Mouse (Mus musculus) forebrain, postnatal 0 days (tissue): Measurements from ENCODE around the gene Cadps. TPM values are rescaled to one million over a fixed set of nuclear protein-coding genes. Genes with fewer than 3 reads are reported as not detected.

ENCODE experiments used
- ATAC-seq: fragments of 200-750 bp; cut with Nextera tagmentation; 2 replicates; pipeline ENCODE4 v1.8.0; 2017; ENCODE audit warnings: mild to moderate bottlenecking, moderate library complexity
- DNase-seq: peaks from one replicate; pipeline ENCODE4 v3.0.0-alpha.2; 2015
- H3K27ac ChIP-seq: fragments of 300-500 bp; sonication (generic); 2 replicates; pipeline ENCODE4 v1.5.1; 2014; ENCODE audit warnings: low read depth, mild to moderate bottlenecking, antibody characterized with exemption, low read length, moderate library complexity, mixed read lengths
- H3K27me3 ChIP-seq: fragments of 300-500 bp; sonication (generic); 2 replicates; pipeline ENCODE4 v1.6.1; 2014; ENCODE audit warnings: mild to moderate bottlenecking, low read length, mixed read lengths; ENCODE audit not compliant: insufficient read depth
- H3K36me3 ChIP-seq: fragments of 300-500 bp; sonication (generic); 2 replicates; pipeline ENCODE4 v1.6.1; 2014; ENCODE audit warnings: mild to moderate bottlenecking, moderate library complexity; ENCODE audit not compliant: insufficient read depth
- H3K4me1 ChIP-seq: fragments of 300-500 bp; sonication (generic); 2 replicates; pipeline ENCODE4 v1.6.1; 2014; ENCODE audit warnings: antibody characterized with exemption; ENCODE audit not compliant: insufficient read depth
- H3K4me2 ChIP-seq: fragments of 300-500 bp; sonication (generic); 2 replicates; pipeline ENCODE4 v1.6.1; 2014; ENCODE audit warnings: low read depth, mild to moderate bottlenecking, moderate library complexity
- H3K4me3 ChIP-seq: fragments of 300-500 bp; sonication (generic); 2 replicates; pipeline ENCODE4 v1.5.1; 2014; ENCODE audit warnings: low read depth, low read length, mixed read lengths
- H3K9ac ChIP-seq: fragments of 300-500 bp; sonication (generic); 2 replicates; pipeline ENCODE4 v1.6.1; 2014; ENCODE audit warnings: mild to moderate bottlenecking
- H3K9me3 ChIP-seq: fragments of 300-500 bp; sonication (generic); 2 replicates; pipeline ENCODE4 v1.6.1; 2016; ENCODE audit warnings: low read length
- CTCF ChIP-seq: sonication (generic); IDR thresholded peaks from 2 replicates; pipeline ENCODE4 v1.5.1; 2016; ENCODE audit warnings: antibody characterized with exemption, control low read depth, low read depth
- WGBS: fragments of 180-500 bp; shearing (Covaris S2); extraction: QIAGEN DNeasy Blood & Tissue Kit; methylation state at CpG from one replicate; pipeline ENCODE4 v1.1.7; 2014; 5-methylcytosine and 5-hydroxymethylcytosine counted together
- polyA plus RNA-seq: library from polyadenylated mRNA; unstranded; fragments of >200 nt; fragmentation: Nextera tagmentation; extraction: Ambion mirVana; gene quantifications from 2 replicates; pipeline ENCODE4 v1.2.1, GENCODE M21; 2015
- total RNA-seq: library from RNA; depleted of rRNA; stranded (reverse); fragments of >200 nt; gene quantifications from 2 replicates; pipeline ENCODE4 v1.2.3, GENCODE M21; 2014

Gene Cadps
- total and polyA plus RNA-seq, 2 experiments from 2014 or later: 27.2 to 164 TPM

- Histone ChIP-seq H3K27ac (peak overlapping the region; percentile 87), H3K9me3 (no peaks in the 10 kb centered on the region), H3K4me2 (peak overlapping the region; percentile 56), H3K27me3 (peaks cover 32% of the 10 kb centered on the region), H3K4me1 (0 out of 2 replicates have a peak, but pooled peaks cover 2% of the 10 kb centered on the region), H3K36me3 (no peaks in the 10 kb centered on the region), H3K9ac (peak overlapping the region; percentile 57), H3K4me3 (peak overlapping the region; percentile 42)
- ATAC-seq (no peak), DNase-seq (peak; percentile 69)
- 5% methylated on average over 20 of the region's 20 CpGs for WGBS
- TF ChIP-seq CTCF: no peak
These were observed 479.4 kb downstream of the Cadps start for GRCm38 (mm10) chr14:12343451-12343941.

DNA sequence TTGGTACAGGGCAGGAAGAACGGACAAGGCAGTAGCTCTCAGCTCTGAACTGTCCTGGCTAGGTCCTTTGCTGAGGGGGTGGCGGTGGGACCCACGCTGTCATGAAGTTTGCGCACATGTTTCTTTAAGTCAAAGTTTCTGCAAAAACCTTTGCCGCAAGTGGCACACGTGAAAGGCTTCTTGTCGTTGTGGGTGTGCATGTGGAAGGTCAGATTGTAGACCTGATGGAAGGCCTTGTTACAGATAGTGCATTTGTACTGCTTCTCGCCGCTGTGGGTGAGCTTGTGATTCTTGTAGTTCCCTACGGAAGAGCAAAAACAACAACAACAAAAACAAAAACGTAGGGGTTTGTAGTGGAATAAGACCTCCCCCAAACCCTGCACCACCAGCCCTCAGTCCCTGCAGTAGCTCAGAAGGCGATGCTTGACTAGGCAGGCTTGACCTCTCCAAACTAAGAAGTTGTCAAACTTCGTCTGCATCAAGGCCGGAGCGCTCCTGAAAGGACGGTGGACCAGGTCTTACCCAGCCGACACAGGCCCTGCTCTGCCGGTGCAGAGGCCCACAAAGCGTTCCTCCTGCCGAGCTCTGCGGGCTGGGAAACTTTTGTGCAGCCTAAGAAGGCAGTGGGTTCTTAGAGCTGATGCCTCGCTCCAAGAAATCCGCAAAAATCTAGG, 480.3 kb downstream of the Cadps start:
- Histone ChIP-seq H3K4me3 (peak overlapping the region; percentile 42), H3K9me3 (no peaks in the 10 kb centered on the region), H3K9ac (peak overlapping the region; percentile 57), H3K4me2 (peak overlapping the region; percentile 56), H3K27ac (peak overlapping the region; percentile 87), H3K36me3 (no peaks in the 10 kb centered on the region), H3K27me3 (peaks cover 26% of the 10 kb centered on the region), H3K4me1 (0 out of 2 replicates have a peak, but pooled peaks cover 2% of the 10 kb centered on the region)
- no peak for ATAC-seq
- TF ChIP-seq CTCF: no peak
- 11% methylated on average over 23 of the region's 23 CpGs for WGBS
- DNase-seq: peak; percentile 58

- Histone ChIP-seq H3K27ac (peak overlapping the region; percentile 87), H3K27me3 (peaks cover 22% of the 10 kb centered on the region), H3K4me1 (0 out of 2 replicates have a peak, but pooled peaks cover 2% of the 10 kb centered on the region), H3K36me3 (no peaks in the 10 kb centered on the region), H3K9me3 (no peaks in the 10 kb centered on the region), H3K4me2 (peak overlapping the region; percentile 56), H3K4me3 (peak overlapping the region; percentile 42), H3K9ac (peak overlapping the region; percentile 57)
- no peak for TF ChIP-seq CTCF
- ATAC-seq (no peak), DNase-seq (peak; percentile 57)
- 16% methylated on average over 24 of the region's 24 CpGs for WGBS
These were observed 481.0 kb downstream of the Cadps start for GRCm38 (mm10) chr14:12341789-12342457.

DNA sequence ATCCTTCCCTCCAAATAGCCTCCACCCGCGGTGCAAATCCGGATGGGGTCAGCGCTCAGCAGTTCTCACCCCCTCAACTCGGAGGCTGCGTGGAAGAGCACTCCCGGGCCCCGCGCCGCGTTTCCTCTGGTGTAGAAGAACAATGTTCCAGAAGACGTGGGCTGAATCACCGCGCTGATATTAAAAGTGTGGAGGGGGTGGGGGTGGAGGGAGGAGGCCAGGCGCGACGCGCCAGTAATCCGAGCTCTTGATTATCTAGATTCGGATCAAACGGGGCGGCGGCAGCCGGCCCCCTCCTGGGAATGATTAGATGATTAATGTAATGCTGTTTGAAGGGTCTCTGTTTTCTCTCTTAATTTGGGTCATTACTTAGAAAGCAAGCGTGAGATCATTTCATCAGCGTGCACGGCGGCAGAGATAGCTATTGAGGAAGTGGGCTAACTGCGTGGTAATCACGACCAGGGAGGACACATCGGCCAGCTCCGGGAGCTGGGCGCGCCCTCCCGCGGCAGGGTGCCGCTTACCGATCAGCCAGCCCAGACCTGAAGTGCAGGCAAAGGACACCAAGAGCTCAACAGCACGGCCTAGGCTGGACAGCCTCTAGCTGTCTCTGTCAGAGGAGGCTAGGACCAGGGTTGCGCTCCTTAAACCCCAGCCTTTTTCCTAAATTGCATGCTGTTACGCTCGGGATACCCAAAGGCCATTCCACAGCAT, 481.6 kb downstream of the Cadps start:
- ATAC-seq: no peak
- WGBS: 3% methylated on average over 42 of the region's 42 CpGs
- 0 out of 2 replicates have a peak, but pooled peaks have one; percentile 6 for TF ChIP-seq CTCF
- Histone ChIP-seq H3K4me3 (peak overlapping the region; percentile 42), H3K9me3 (no peaks in the 10 kb centered on the region), H3K27ac (peak overlapping the region; percentile 78), H3K36me3 (no peaks in the 10 kb centered on the region), H3K4me2 (peak overlapping the region; percentile 56), H3K4me1 (0 out of 2 replicates have a peak, but pooled peaks cover 2% of the 10 kb centered on the region), H3K27me3 (peaks cover 16% of the 10 kb centered on the region), H3K9ac (peak overlapping the region; percentile 57)
- peak; percentile 71 for DNase-seq

DNA sequence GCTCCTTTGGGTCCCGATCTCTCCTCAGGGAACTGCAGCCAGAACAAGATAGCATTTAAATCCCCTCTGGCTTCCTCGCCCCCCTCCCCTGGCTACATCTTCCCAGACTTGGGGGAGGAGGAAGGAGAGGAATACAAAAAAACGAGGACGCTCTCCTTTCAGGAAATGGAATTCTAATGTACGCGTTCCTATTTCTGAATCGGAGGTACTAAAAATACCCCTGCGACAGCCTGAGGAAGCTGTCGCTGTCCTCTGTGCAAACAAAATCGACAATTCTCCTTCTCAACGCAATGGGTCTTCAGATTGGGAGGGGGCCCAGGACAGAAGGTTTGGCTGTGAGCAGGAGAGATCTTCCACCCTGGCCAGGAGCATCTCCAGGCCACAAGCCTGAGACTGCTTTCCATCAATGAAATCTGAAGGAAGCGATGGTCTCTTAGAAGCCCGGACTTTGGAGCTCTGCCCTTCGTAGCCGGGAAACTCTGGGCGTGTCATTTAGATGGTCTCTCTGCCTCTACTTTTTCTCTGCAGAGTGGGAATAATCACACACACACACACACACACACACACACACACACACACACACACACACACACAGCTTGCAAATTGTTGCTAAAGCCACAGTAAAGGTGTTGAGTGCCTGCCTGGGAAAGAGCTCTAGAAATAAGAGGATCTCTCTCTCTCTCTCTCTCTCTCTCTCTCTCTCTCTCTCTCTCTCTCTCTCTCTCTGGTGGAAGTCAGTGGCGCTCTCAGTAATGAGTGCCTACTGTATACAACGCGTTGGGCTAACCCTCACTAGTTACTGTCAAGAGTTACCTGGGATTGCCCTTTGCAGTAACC, 482.4 kb downstream of the Cadps start:
- no peak for TF ChIP-seq CTCF
- Histone ChIP-seq H3K4me1 (0 out of 2 replicates have a peak, but pooled peaks cover 2% of the 10 kb centered on the region), H3K27me3 (peaks cover 10% of the 10 kb centered on the region), H3K4me2 (peak overlapping the region; percentile 56), H3K9me3 (no peaks in the 10 kb centered on the region), H3K36me3 (no peaks in the 10 kb centered on the region), H3K4me3 (peak overlapping the region; percentile 42), H3K27ac (peak overlapping the region; percentile 78), H3K9ac (peak overlapping the region; percentile 57)
- peak; percentile 73 for DNase-seq
- ATAC-seq: peak; percentile 25
- 4% methylated on average over 19 of the region's 19 CpGs for WGBS
